Comparison of ENCODE assay signal across 9 mouse cellular contexts in the genomic region with DNA sequence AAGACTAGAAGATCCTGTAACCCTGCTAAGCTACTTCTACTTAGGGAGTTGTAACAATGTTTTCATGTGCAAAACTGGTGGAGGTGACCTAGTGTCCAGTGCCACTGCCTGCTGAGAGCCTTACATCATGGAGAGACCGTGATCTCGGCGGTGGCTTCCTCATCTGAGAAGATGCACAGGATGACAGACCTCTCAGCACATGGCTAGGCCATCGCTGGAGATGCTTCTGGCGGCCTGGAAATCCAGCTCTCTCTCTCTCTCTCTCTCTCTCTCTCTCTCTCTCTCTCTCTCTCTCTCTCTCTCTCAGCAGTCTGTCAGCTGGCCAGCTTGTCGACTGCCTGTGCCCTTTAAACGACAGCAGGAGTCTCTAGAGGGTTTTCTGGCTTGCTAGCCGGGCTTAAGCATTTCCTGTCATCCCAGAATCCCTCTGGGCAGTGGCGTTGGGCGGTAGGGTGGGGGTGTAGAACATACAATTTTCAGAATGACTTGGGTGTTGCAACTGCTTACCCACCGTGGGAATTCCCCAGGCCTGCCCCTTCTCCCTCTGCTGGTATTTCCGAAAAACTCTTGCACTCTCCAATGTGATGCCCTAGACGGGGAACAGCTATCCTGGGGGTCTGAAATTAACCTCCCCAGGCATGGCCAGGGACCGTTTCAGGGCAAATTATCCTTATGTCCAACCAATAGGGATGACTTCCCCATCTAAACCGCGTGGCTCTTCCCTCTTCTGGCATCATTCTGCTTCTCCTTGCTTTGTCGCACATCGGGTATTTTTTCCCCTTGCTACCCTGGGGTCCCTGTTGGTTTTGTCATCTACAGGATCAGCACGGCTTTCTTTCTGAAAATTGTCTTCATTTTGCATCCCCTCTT. TPM values are rescaled to one million over a fixed set of nuclear protein-coding genes. Genes with fewer than 3 reads are reported as not detected.
DNase-seq lines count a peak whose midpoint lies in the region; ATAC-seq lines count a peak whose summit lies in the region.
"Had no signal": no experiment of that assay in that cellular context is flagged by ENCODE, and none has a peak within 500 bp of the region (broad histone marks: within the 10 kb centered on the region; RNA-seq: fewer than 3 reads in every experiment).

No protein-coding gene starts in this region.

- no peak overlapping the region for H3K4me3 ChIP-seq in forebrain, embryonic 14.5 days (ENCODE audit: low read depth, low read length)
- H3K4me3 ChIP-seq: liver, embryonic 13.5 days had no signal

- peak; percentile 15 for DNase-seq in CD4-positive, CD25-positive, alpha-beta regulatory T cell, adult 2 months (ENCODE audit: low read depth, low spot score)
- DNase-seq in heart, adult 9 months (ENCODE audit: low spot score in 2 of 2) = peak; percentile 65 to 76
- peak; percentile 78 for DNase-seq in kidney, postnatal 14 days
- no peak for DNase-seq in right cerebral cortex, postnatal 10 days (ENCODE audit: low spot score in 2 of 2)
- no peak for DNase-seq in forebrain, embryonic 14.5 days (ENCODE audit: low spot score)
- no peak for DNase-seq in frontal cortex, postnatal 25 days (ENCODE audit: low spot score in 2 of 2)
- DNase-seq: liver, embryonic 13.5 days had no signal

- no peaks in the 10 kb centered on the region for H3K4me1 ChIP-seq in forebrain, embryonic 14.5 days (ENCODE audit: control insufficient read depth, insufficient read depth, low read length)
- H3K4me1 ChIP-seq: liver, embryonic 13.5 days had no signal

- H3K9ac ChIP-seq in forebrain, embryonic 14.5 days (ENCODE audit: low read length) = no peak overlapping the region
- H3K9ac ChIP-seq: liver, embryonic 13.5 days had no signal

- H3K27ac ChIP-seq in forebrain, embryonic 14.5 days (ENCODE audit: low read depth, low read length) = no peak overlapping the region
- H3K27ac ChIP-seq: liver, embryonic 13.5 days had no signal

- no peak overlapping the region for H3K4me2 ChIP-seq in forebrain, embryonic 14.5 days (ENCODE audit: low read length)
- H3K4me2 ChIP-seq: liver, embryonic 13.5 days had no signal

- ATAC-seq in CD4-positive, CD25-positive, alpha-beta regulatory T cell, adult 4 months = no peak
- ATAC-seq in activated CD4-positive, CD25-positive, alpha-beta regulatory T cell, adult 4 months = peak; percentile 36
- no peak for ATAC-seq in forebrain, embryonic 14.5 days

- no peaks in the 10 kb centered on the region for H3K36me3 ChIP-seq in forebrain, embryonic 14.5 days (ENCODE audit: control insufficient read depth, insufficient read depth, low read length)
- H3K36me3 ChIP-seq: liver, embryonic 13.5 days had no signal

- no peaks in the 10 kb centered on the region for H3K9me3 ChIP-seq in forebrain, embryonic 14.5 days (replicated peaks; ENCODE audit: control insufficient read depth, low read length)
- H3K9me3 ChIP-seq: liver, embryonic 13.5 days had no signal

- WGBS in forebrain, embryonic 14.5 days = 80% methylated on average over 19 of the region's 19 CpGs

- no peaks in the 10 kb centered on the region for H3K27me3 ChIP-seq in forebrain, embryonic 14.5 days (replicated peaks; ENCODE audit: control insufficient read depth, insufficient read depth, low read length)
- H3K27me3 ChIP-seq: liver, embryonic 13.5 days had no signal

RNA-seq across cellular contexts. Expression of a gene that starts 2.5 kb away (rescaled TPM):
- polyA plus RNA-seq in CD4-positive, CD25-positive, alpha-beta regulatory T cell, adult 4 months (2017; shearing (Covaris generic)) = under 1 TPM; 0.41 to 0.90 TPM
- under 1 TPM; 0.60 to 0.93 TPM for polyA plus RNA-seq in activated CD4-positive, CD25-positive, alpha-beta regulatory T cell, adult 4 months (2017; shearing (Covaris generic))
- 0.10 TPM in 1 of 2 replicates, not detected in the other for polyA plus RNA-seq in forebrain, embryonic 14.5 days (2014; fragmentation: Nextera tagmentation; extraction: Ambion mirVana)
- polyA plus RNA-seq: liver, embryonic 13.5 days had no signal

Comparison
In these comparisons a context has a peak if more than half of its experiments do, and no peak if none do; other contexts are left out.
1. DNase-seq: peak in CD4-positive, CD25-positive, alpha-beta regulatory T cell, adult 2 months (single experiment), heart, adult 9 months (2 of 2) and kidney, postnatal 14 days (single experiment); none in right cerebral cortex, postnatal 10 days (0 of 2), forebrain, embryonic 14.5 days (single experiment) and frontal cortex, postnatal 25 days (0 of 2).